Mouse (Mus musculus) stomach, embryonic 14.5 days (tissue): Measurements from ENCODE around the gene Gm49403. TPM values are rescaled to one million over a fixed set of nuclear protein-coding genes. Genes with fewer than 3 reads are reported as not detected.
"Not testable (repeated sequence)": the region's sequence is repeated elsewhere in the genome, so short reads cannot be mapped to it uniquely, and the experiment has no call there.

Experiments used
- ATAC-seq: fragments of 200-750 bp; cut with Nextera tagmentation; 2 replicates; pipeline ENCODE4 v1.8.0; 2017; ENCODE audit warnings: low read depth, moderate TSS enrichment; ENCODE audit not compliant: insufficient number of reproducible peaks, insufficient read depth, low FRiP score
- H3K27ac ChIP-seq: fragments of 300-500 bp; sonication (generic); 2 replicates; pipeline ENCODE4 v1.5.1; 2014; ENCODE audit warnings: mild to moderate bottlenecking, low read length, moderate library complexity, mixed read lengths
- H3K27me3 ChIP-seq: fragments of 300-500 bp; sonication (generic); 2 replicates; pipeline ENCODE4 v1.6.1; 2014; ENCODE audit warnings: low read length, control low read depth, mixed read lengths; ENCODE audit not compliant: control insufficient read depth, insufficient read depth
- H3K36me3 ChIP-seq: fragments of 300-500 bp; sonication (generic); 2 replicates; pipeline ENCODE4 v1.6.1; 2014; ENCODE audit warnings: mild to moderate bottlenecking, control low read depth, low read length, moderate library complexity, mixed read lengths; ENCODE audit not compliant: control insufficient read depth, insufficient read depth
- H3K4me1 ChIP-seq: fragments of 300-500 bp; sonication (generic); 2 replicates; pipeline ENCODE4 v1.6.1; 2014; ENCODE audit warnings: low read length, control low read depth, mixed read lengths; ENCODE audit not compliant: control insufficient read depth, insufficient read depth
- H3K4me2 ChIP-seq: fragments of 300-500 bp; sonication (generic); replicated peaks from 2 replicates; pipeline ENCODE4 v1.6.1; 2014; ENCODE audit warnings: low read depth, low read length, control low read depth
- H3K4me3 ChIP-seq: fragments of 300-500 bp; sonication (generic); 2 replicates; pipeline ENCODE4 v1.5.1; 2014; ENCODE audit warnings: low read depth, low read length, control low read depth
- H3K9ac ChIP-seq: fragments of 300-500 bp; sonication (generic); replicated peaks from 2 replicates; pipeline ENCODE4 v1.6.1; 2014; ENCODE audit warnings: low read depth, mild to moderate bottlenecking, control low read depth, low read length, moderate library complexity, mixed read lengths
- H3K9me3 ChIP-seq: fragments of 300-500 bp; sonication (generic); 2 replicates; pipeline ENCODE4 v1.6.1; 2016; ENCODE audit warnings: low read depth, low read length, control low read depth; ENCODE audit not compliant: control insufficient read depth
- WGBS: fragments of 180-500 bp; shearing (Covaris S2); extraction: QIAGEN DNeasy Blood & Tissue Kit; methylation state at CpG from one replicate; pipeline ENCODE4 v1.1.7; 2014; 5-methylcytosine and 5-hydroxymethylcytosine counted together
- polyA plus RNA-seq: library from polyadenylated mRNA; unstranded; fragments of >200 nt; fragmentation: Nextera tagmentation; extraction: Ambion mirVana; gene quantifications from 2 replicates; pipeline ENCODE4 v1.2.1, GENCODE M21; 2014

The Gm49403 gene
- polyA plus RNA-seq, 1 experiment from 2014 or later = not detected

DNA sequence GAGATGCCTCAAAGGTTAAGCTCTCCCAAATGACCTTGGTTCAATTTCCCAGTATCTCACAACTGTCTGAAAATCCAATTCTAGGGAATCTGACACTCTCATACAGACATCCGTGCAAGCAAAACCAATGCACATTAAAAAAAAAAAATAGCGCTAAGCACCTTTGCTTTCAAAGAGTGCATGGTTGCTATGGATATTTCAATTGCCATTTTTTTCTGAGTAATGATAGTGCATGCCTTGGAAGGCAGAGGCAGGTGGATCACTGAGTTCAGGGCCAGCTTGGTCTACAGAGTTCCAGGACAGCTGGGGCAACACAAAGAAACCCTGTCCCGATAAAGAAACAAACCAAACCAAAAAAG, 2.7 kb upstream of the Gm49403 start:
- H3K4me2 ChIP-seq = peak overlapping the region; percentile 84
- ATAC-seq = no peak
- H3K36me3 ChIP-seq = peaks cover 9% of the 10 kb centered on the region
- no peaks in the 10 kb centered on the region for H3K4me1 ChIP-seq
- peak overlapping the region; percentile 85 for H3K4me3 ChIP-seq
- peak overlapping the region; percentile 83; the same call in 1 of the 2 replicates for H3K9ac ChIP-seq
- no peak overlapping the region for H3K27ac ChIP-seq
- 14% methylated on average over 3 of the region's 3 CpGs for WGBS
- no peaks in the 10 kb centered on the region for H3K9me3 ChIP-seq
- H3K27me3 ChIP-seq = no peaks in the 10 kb centered on the region

DNA sequence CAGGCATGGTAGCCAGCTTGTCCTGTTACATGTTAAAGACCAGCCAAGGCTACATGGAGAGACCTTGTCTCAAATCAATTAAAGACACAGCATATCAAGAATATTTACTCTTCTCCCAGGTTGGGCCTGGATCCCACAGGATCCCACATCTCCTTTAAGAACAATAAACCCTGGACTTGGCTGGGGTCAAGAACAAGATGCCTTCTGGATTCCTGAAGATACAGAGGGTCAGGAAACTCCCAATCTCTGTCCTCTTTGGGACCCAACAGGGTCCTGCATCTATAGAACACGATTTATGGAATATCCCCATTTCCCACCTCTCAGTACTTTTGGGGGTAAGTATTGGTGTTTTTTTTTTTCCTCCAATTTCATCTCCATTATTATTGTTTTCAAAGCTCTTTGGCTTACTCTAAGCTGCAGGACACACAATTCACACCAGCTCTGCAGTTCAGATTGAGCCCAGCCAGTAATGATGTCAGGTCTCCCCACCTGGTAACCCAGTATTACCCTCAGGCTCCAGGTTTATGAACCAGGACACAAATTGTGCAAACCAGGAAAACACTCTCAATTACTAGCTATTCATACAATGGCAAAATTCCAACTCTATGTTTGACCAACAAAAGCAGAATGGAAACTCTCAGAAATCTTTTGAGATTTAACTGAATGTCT, 3.3 kb downstream of the Gm49403 start:
- H3K27me3 ChIP-seq = no peaks in the 10 kb centered on the region
- no peak for ATAC-seq
- H3K9me3 ChIP-seq = no peaks in the 10 kb centered on the region
- 55% methylated on average over 1 of the region's 1 CpGs for WGBS
- peaks cover 9% of the 10 kb centered on the region for H3K36me3 ChIP-seq
- peak overlapping the region; percentile 64 for H3K4me2 ChIP-seq
- no peak overlapping the region for H3K9ac ChIP-seq
- 0 out of 2 replicates have a peak, but pooled peaks cover 10% of the 10 kb centered on the region for H3K4me1 ChIP-seq
- peak overlapping the region; percentile 59 for H3K4me3 ChIP-seq
- peak overlapping the region; percentile 85; the same call in 1 of the 2 replicates for H3K27ac ChIP-seq

DNA sequence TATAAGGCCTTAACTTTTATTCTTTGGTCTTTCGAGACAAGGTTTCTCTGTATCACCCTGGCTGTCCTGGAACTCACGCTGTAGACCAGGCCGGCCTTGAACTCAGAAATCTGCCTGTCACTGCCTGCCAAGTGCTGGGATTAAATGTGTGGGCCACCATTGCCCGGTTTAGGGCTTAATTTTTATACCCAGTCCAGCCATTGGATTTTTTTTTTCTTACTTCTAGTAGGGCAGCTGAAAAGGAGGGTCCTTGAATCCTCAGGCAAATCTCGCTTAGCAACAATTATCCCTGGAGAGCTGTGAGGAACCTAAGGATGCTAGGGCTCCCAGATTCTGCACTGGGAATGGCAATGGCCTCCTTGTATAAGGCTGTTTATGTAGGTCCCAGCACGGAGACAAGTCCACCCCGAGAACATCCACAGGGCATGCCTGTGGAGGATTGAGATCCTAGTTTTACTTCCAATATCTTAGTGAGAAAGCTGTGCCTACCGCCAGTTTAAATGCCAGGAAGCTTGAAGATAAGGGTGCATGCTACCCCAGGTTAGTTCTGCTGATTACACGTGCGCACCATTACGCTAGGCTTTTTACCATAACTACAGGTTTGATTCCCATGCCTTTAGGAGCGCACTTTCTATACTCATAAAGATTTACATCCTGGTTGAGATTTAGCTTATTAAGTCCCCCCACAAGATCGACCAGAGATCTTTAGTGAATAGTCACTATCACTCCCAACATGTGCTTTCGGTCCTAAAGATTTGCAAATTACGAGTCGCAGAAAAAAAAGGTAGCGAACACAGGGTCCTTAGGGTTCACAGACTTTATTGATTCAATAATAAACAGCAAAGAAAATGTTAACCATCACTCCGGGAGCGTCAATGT, 4.1 kb downstream of the Gm49403 start:
- peak overlapping the region; percentile 85 for H3K27ac ChIP-seq
- peaks cover 9% of the 10 kb centered on the region for H3K36me3 ChIP-seq
- H3K27me3 ChIP-seq = no peaks in the 10 kb centered on the region
- H3K9ac ChIP-seq = peak overlapping the region; percentile 59
- peak overlapping the region; percentile 59 for H3K4me3 ChIP-seq
- H3K4me2 ChIP-seq = peak overlapping the region; percentile 64
- H3K4me1 ChIP-seq = 0 out of 2 replicates have a peak, but pooled peaks cover 10% of the 10 kb centered on the region
- whole genome bisulfite sequencing = 13% methylated on average over 19 of the region's 19 CpGs
- ATAC-seq = no peak
- H3K9me3 ChIP-seq = no peaks in the 10 kb centered on the region

DNA sequence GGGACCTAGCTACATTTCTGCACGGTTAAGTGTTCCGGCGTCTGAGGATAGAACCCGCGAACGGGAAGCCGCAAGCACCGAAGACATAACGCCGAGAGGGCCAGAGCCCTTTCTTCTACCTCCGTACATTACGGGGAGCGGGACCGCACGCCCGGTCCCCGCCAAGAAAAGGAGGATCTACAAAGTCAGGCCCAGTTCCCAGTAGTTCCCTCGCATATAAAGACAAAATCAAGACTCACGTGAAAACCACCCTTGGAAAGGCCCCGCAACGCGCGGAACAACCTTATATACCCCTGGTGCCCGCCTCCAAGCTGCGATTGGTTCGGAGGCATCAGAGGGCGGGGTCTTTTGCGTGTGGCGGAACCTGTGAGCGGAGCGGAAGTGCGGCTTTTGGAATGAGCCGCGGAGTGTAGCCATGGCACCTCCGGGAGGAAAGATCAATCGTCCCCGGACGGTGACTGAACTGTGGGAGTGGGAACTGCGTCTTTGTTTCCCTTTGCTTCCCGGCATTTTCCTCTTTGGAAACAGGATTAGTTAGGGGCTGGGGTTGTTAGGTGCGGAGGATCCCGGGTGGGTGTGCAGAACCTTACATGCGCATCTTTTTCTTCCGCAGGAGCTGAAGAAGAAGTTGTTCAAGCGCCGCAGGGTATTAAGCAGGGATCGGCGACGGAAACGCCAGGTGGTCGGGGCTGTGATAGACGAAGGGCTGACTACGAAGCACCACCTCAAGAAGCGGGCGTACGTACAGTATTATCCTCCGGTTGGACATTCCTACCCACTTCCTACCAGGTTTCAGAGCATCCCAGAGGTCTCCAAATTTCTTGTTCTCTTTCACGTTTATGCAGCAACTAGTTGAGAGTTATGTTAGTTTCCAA, 5.0 kb downstream of the Gm49403 start, which contains the start of the genes 1810009A15Rik and Gm49416:
1810009A15Rik (plus strand) TSS at position 343 of the 875 bp plus-strand sequence.
Gm49416 (plus strand) TSS at position 416 of the 875 bp plus-strand sequence.
- Histone ChIP-seq H3K27ac (peak within 1 kb of the TSS; percentile 89), H3K36me3 (peaks cover 9% of the 10 kb centered on the region), H3K27me3 (no peaks in the 10 kb centered on the region), H3K9ac (peak within 1 kb of the TSS; percentile 59), H3K4me2 (peak within 1 kb of the TSS; percentile 76), H3K4me1 (peaks cover 12% of the 10 kb centered on the region; the same call in 1 of the 2 replicates), H3K9me3 (no peaks in the 10 kb centered on the region), H3K4me3 (peak within 1 kb of the TSS; percentile 59)
- ATAC-seq = peak; percentile 95
- under 1% methylated on average over 58 of the region's 58 CpGs for WGBS

DNA sequence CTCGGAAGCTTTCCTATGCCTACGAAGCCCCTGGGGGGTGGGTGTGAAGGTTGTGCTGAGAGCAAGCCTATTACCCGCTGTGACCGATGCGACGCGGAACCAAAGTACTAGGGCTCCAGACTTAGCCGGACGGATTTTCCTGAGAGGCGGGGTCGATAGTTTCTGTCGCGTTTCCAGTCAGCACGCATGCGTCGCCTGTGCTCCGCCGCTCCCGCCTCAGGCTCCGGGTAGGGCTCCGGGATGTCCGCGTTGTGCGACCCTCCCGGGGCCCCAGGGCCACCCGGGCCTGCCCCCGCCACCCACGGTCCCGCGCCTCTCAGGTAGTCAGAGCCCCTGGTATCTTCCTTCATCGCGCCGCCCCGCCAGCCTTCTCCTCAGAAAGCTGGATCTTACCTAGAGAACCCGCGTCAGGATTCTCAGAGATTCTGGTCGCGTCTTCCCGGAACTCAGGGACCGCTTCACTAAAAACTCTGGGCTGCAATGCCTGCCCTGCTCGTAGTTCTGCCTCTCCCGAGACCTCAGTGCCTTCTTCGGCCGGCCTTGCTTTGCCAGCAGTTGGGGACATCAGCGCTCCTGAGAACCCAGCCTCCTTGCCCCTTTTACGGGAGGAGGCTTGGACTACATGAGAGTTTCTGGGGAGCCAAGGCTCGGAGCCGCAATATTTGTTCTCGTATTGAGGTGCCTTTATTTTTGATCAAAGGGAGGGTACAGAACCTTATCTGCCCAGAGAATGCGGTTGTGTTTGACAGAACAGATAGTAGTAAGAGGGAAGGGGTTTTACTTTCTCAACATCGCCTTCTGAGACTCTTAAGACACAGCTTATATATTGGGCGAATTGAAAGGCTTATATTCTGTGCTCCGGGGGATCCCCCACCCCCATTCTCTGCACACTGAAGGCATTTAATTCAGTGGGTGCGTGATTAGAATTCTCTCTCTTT, 9.4 kb downstream of the Gm49403 start, which contains the start of gene Ints5:
Ints5 (plus strand) TSS at position 177 of the 938 bp plus-strand sequence.
- Histone ChIP-seq H3K36me3 (peaks cover 28% of the 10 kb centered on the region), H3K4me2 (peak within 1 kb of the TSS; percentile 80), H3K4me3 (peak within 1 kb of the TSS; percentile 89), H3K9me3 (no peaks in the 10 kb centered on the region), H3K4me1 (peaks cover 18% of the 10 kb centered on the region), H3K9ac (peak within 1 kb of the TSS; percentile 92), H3K27me3 (no peaks in the 10 kb centered on the region), H3K27ac (peak within 1 kb of the TSS; percentile 89)
- WGBS = 2% methylated on average over 54 of the region's 54 CpGs
- peak; percentile 68 for ATAC-seq

DNA sequence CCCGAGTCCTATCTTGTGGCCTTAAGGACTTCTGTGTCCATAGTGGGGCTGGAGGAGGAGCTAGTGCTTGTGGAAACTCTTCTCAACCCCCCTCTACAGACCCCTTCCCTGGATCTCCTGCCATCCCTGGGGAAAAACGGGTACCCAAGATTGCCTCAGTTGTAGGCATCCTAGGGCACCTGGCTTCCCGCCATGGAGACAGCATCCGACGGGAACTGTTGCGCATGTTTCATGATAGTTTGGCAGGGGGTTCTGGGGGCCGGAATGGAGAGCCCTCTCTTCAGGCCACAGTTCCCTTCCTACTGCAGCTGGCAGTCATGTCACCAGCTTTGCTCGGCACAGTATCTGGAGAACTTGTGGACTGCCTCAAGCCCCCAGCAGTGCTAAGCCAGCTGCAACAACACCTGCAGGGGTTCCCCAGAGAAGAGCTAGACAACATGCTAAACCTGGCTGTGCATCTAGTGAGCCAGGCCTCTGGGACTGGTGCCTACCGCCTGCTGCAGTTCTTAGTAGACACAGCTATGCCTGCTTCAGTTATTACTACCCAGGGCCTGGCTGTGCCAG, 11.7 kb downstream of the Gm49403 start:
- H3K27ac ChIP-seq = no peak overlapping the region
- H3K4me3 ChIP-seq = no peak overlapping the region
- no peak overlapping the region for H3K4me2 ChIP-seq
- H3K4me1 ChIP-seq = peaks cover 20% of the 10 kb centered on the region
- 96% methylated on average over 9 of the region's 9 CpGs for WGBS
- no peak overlapping the region for H3K9ac ChIP-seq
- ATAC-seq = no peak
- H3K36me3 ChIP-seq = peaks cover 28% of the 10 kb centered on the region
- no peaks in the 10 kb centered on the region for H3K9me3 ChIP-seq
- no peaks in the 10 kb centered on the region for H3K27me3 ChIP-seq

DNA sequence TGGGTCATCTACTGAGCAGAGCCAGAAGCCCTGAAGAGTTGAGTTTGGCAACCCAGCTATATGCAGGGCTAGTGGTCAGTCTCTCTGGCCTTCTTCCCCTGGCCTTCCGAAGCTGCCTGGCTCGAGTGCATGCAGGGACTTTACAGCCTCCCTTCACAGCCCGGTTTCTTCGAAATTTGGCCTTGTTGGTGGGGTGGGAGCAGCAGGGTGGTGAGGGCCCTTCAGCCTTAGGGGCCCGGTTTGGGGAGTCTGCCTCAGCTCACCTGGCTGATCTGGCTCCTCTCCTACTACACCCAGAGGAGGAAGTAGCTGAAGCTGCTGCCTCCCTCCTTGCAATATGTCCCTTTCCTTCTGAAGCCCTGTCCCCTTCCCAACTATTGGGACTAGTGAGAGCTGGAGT, 12.5 kb downstream of the Gm49403 start:
- H3K27me3 ChIP-seq, H3K4me2 ChIP-seq, H3K27ac ChIP-seq, H3K9me3 ChIP-seq, H3K4me3 ChIP-seq, H3K9ac ChIP-seq, ATAC-seq: not testable (repeated sequence)
- Histone ChIP-seq H3K36me3 (peaks cover 25% of the 10 kb centered on the region), H3K4me1 (peaks cover 20% of the 10 kb centered on the region)
- 81% methylated on average over 5 of the region's 5 CpGs for WGBS
